Mouse (Mus musculus) heart, embryonic 13.5 days (tissue): ENCODE data around the gene Tbc1d17. TPM values are rescaled to one million over a fixed set of nuclear protein-coding genes. Genes with fewer than 3 reads are reported as not detected.

Experiments
- ATAC-seq: fragments of 200-750 bp; cut with Nextera tagmentation; 2 replicates; pipeline ENCODE4 v1.8.0; 2017; ENCODE audit warnings: moderate TSS enrichment; ENCODE audit not compliant: insufficient number of reproducible peaks, low FRiP score, low TSS enrichment; ENCODE audit errors: extremely low read depth
- H3K27ac ChIP-seq: fragments of 300-500 bp; sonication (generic); replicated peaks from 2 replicates; pipeline ENCODE4 v1.5.1; 2015; ENCODE audit warnings: moderate library complexity, mild to moderate bottlenecking, inconsistent platforms
- H3K27me3 ChIP-seq: fragments of 300-500 bp; sonication (generic); replicated peaks from 2 replicates; pipeline ENCODE4 v1.6.1; 2015; ENCODE audit warnings: mild to moderate bottlenecking, inconsistent platforms
- H3K36me3 ChIP-seq: fragments of 300-500 bp; sonication (generic); 2 replicates; pipeline ENCODE4 v1.6.1; 2015; ENCODE audit warnings: mild to moderate bottlenecking, inconsistent platforms
- H3K4me1 ChIP-seq: fragments of 300-500 bp; sonication (generic); 2 replicates; pipeline ENCODE4 v1.6.1; 2015; ENCODE audit warnings: inconsistent platforms
- H3K4me2 ChIP-seq: fragments of 300-500 bp; sonication (generic); 2 replicates; pipeline ENCODE4 v1.6.1; 2015; ENCODE audit warnings: inconsistent platforms, mild to moderate bottlenecking, moderate library complexity
- H3K4me3 ChIP-seq: fragments of 300-500 bp; sonication (generic); 2 replicates; pipeline ENCODE4 v1.5.1; 2015; ENCODE audit warnings: moderate library complexity, mild to moderate bottlenecking, inconsistent platforms
- H3K9ac ChIP-seq: fragments of 300-500 bp; sonication (generic); 2 replicates; pipeline ENCODE4 v1.6.1; 2015; ENCODE audit warnings: inconsistent platforms, mild to moderate bottlenecking, moderate library complexity
- H3K9me3 ChIP-seq: fragments of 300-500 bp; sonication (generic); 2 replicates; pipeline ENCODE4 v1.6.1; 2016; ENCODE audit warnings: inconsistent platforms
- WGBS: fragments of 180-500 bp; shearing (Covaris S2); methylation state at CpG from one replicate; pipeline ENCODE4 v1.1.7; 2015; ENCODE audit warnings: mixed read lengths; 5-methylcytosine and 5-hydroxymethylcytosine counted together
- polyA plus RNA-seq: library from polyadenylated mRNA; unstranded; fragments of >200 nt; fragmentation: Nextera tagmentation; extraction: Ambion mirVana; gene quantifications from 2 replicates; pipeline ENCODE4 v1.2.1, GENCODE M21; 2015

The Tbc1d17 gene
- polyA plus RNA-seq, 1 experiment from 2014 or later = 57.0 TPM

- no peak overlapping the region for H3K4me2 ChIP-seq
- peak overlapping the region; percentile 44; the same call in 1 of the 2 replicates for H3K9ac ChIP-seq
- no peaks in the 10 kb centered on the region for H3K27me3 ChIP-seq
- H3K36me3 ChIP-seq = peaks cover 59% of the 10 kb centered on the region
- peak overlapping the region; percentile 20; the same call in 1 of the 2 replicates for H3K27ac ChIP-seq
- 57% methylated on average over 22 of the region's 22 CpGs for WGBS
- H3K4me3 ChIP-seq = peak overlapping the region; percentile 6; the same call in 1 of the 2 replicates
- H3K4me1 ChIP-seq = peaks cover 56% of the 10 kb centered on the region
- no peak for ATAC-seq
- H3K9me3 ChIP-seq = no peaks in the 10 kb centered on the region
Measured at GRCm38 (mm10) chr7:44860576-44861428, 11.9 kb upstream of the Tbc1d17 start.

GRCm38 (mm10) chr7:44859896-44860295 lies 11.0 kb upstream of the Tbc1d17 start:
- no peak overlapping the region for H3K4me2 ChIP-seq
- peaks cover 51% of the 10 kb centered on the region for H3K36me3 ChIP-seq
- 91% methylated on average over 11 of the region's 11 CpGs for WGBS
- H3K9me3 ChIP-seq = no peaks in the 10 kb centered on the region
- ATAC-seq = no peak
- no peaks in the 10 kb centered on the region for H3K27me3 ChIP-seq
- H3K4me1 ChIP-seq = peaks cover 56% of the 10 kb centered on the region
- peak overlapping the region; percentile 7; the same call in 1 of the 2 replicates for H3K9ac ChIP-seq
- no peak overlapping the region for H3K4me3 ChIP-seq
- H3K27ac ChIP-seq = no peak overlapping the region

GRCm38 (mm10) chr7:44857905-44858304 lies 9.0 kb upstream of the Tbc1d17 start:
- Histone ChIP-seq H3K27ac (peak overlapping the region; percentile 93), H3K4me2 (peak overlapping the region; percentile 87), H3K4me1 (peaks cover 62% of the 10 kb centered on the region), H3K9ac (peak overlapping the region; percentile 94), H3K27me3 (no peaks in the 10 kb centered on the region), H3K4me3 (peak overlapping the region; percentile 88), H3K36me3 (peaks cover 35% of the 10 kb centered on the region), H3K9me3 (no peaks in the 10 kb centered on the region)
- WGBS = 25% methylated on average over 8 of the region's 8 CpGs
- no peak for ATAC-seq

GRCm38 (mm10) chr7:44857042-44857552 lies 8.2 kb upstream of the Tbc1d17 start, which contains the start of gene Pnkp:
Gene Pnkp (plus strand): TSS chr7:44857139.
- Histone ChIP-seq H3K4me3 (peak within 1 kb of the TSS; percentile 88), H3K4me2 (peak within 1 kb of the TSS; percentile 87), H3K9ac (peak within 1 kb of the TSS; percentile 94), H3K9me3 (no peaks in the 10 kb centered on the region), H3K27ac (peak within 1 kb of the TSS; percentile 93), H3K27me3 (no peaks in the 10 kb centered on the region), H3K4me1 (peaks cover 69% of the 10 kb centered on the region), H3K36me3 (peaks cover 35% of the 10 kb centered on the region)
- under 1% methylated on average over 32 of the region's 32 CpGs for WGBS
- peak; percentile 5; the same call in 1 of the 2 replicates for ATAC-seq

GRCm38 (mm10) chr7:44856265-44856916 lies 7.5 kb upstream of the Tbc1d17 start:
- peak overlapping the region; percentile 87 for H3K4me2 ChIP-seq
- 58% methylated on average over 9 of the region's 9 CpGs for WGBS
- H3K27ac ChIP-seq = peak overlapping the region; percentile 93
- peaks cover 35% of the 10 kb centered on the region for H3K36me3 ChIP-seq
- peak overlapping the region; percentile 94 for H3K9ac ChIP-seq
- ATAC-seq = no peak
- no peaks in the 10 kb centered on the region for H3K9me3 ChIP-seq
- peaks cover 74% of the 10 kb centered on the region for H3K4me1 ChIP-seq
- H3K27me3 ChIP-seq = no peaks in the 10 kb centered on the region
- peak overlapping the region; percentile 88 for H3K4me3 ChIP-seq

- peak overlapping the region; percentile 89 for H3K9ac ChIP-seq
- peaks cover 30% of the 10 kb centered on the region for H3K36me3 ChIP-seq
- H3K4me1 ChIP-seq = peaks cover 72% of the 10 kb centered on the region
- H3K9me3 ChIP-seq = no peaks in the 10 kb centered on the region
- H3K27me3 ChIP-seq = no peaks in the 10 kb centered on the region
- 40% methylated on average over 10 of the region's 10 CpGs for WGBS
- peak overlapping the region; percentile 87 for H3K4me2 ChIP-seq
- peak overlapping the region; percentile 55 for H3K4me3 ChIP-seq
- H3K27ac ChIP-seq = peak overlapping the region; percentile 98
- ATAC-seq = no peak
Measured at GRCm38 (mm10) chr7:44855036-44855435, 6.2 kb upstream of the Tbc1d17 start.

GRCm38 (mm10) chr7:44854356-44855031 lies 5.6 kb upstream of the Tbc1d17 start:
- H3K27me3 ChIP-seq = no peaks in the 10 kb centered on the region
- H3K4me2 ChIP-seq = peak overlapping the region; percentile 87
- peak; percentile 51 for ATAC-seq
- H3K36me3 ChIP-seq = peaks cover 25% of the 10 kb centered on the region
- H3K9me3 ChIP-seq = no peaks in the 10 kb centered on the region
- H3K4me3 ChIP-seq = peak overlapping the region; percentile 55
- H3K4me1 ChIP-seq = peaks cover 72% of the 10 kb centered on the region
- H3K27ac ChIP-seq = peak overlapping the region; percentile 98
- peak overlapping the region; percentile 89 for H3K9ac ChIP-seq
- 4% methylated on average over 45 of the region's 45 CpGs for WGBS

GRCm38 (mm10) chr7:44853596-44854355 lies 4.9 kb upstream of the Tbc1d17 start:
- no peak for ATAC-seq
- peak overlapping the region; percentile 98 for H3K27ac ChIP-seq
- H3K27me3 ChIP-seq = no peaks in the 10 kb centered on the region
- WGBS = 23% methylated on average over 26 of the region's 26 CpGs
- peak overlapping the region; percentile 89 for H3K9ac ChIP-seq
- H3K9me3 ChIP-seq = no peaks in the 10 kb centered on the region
- H3K36me3 ChIP-seq = peaks cover 21% of the 10 kb centered on the region
- peak overlapping the region; percentile 55 for H3K4me3 ChIP-seq
- H3K4me1 ChIP-seq = peaks cover 72% of the 10 kb centered on the region
- H3K4me2 ChIP-seq = peak overlapping the region; percentile 87

- H3K36me3 ChIP-seq = peaks cover 21% of the 10 kb centered on the region
- peak overlapping the region; percentile 55; the same call in 1 of the 2 replicates for H3K4me3 ChIP-seq
- no peak overlapping the region for H3K27ac ChIP-seq
- 93% methylated on average over 2 of the region's 2 CpGs for WGBS
- no peaks in the 10 kb centered on the region for H3K27me3 ChIP-seq
- H3K4me1 ChIP-seq = peaks cover 67% of the 10 kb centered on the region
- no peak for ATAC-seq
- H3K9me3 ChIP-seq = no peaks in the 10 kb centered on the region
- 0 out of 2 replicates have a peak overlapping the region, but pooled peaks have one; percentile 24 for H3K9ac ChIP-seq
- peak overlapping the region; percentile 87 for H3K4me2 ChIP-seq
Measured at GRCm38 (mm10) chr7:44853065-44853464, 4.2 kb upstream of the Tbc1d17 start.

GRCm38 (mm10) chr7:44852259-44853027 lies 3.6 kb upstream of the Tbc1d17 start:
- Histone ChIP-seq H3K27ac (no peak overlapping the region), H3K27me3 (no peaks in the 10 kb centered on the region), H3K9me3 (no peaks in the 10 kb centered on the region), H3K9ac (peak overlapping the region; percentile 24; the same call in 1 of the 2 replicates), H3K4me3 (peak overlapping the region; percentile 15; the same call in 1 of the 2 replicates), H3K4me2 (peak overlapping the region; percentile 87; the same call in 1 of the 2 replicates), H3K36me3 (peaks cover 21% of the 10 kb centered on the region), H3K4me1 (peaks cover 67% of the 10 kb centered on the region)
- 84% methylated on average over 36 of the region's 36 CpGs for WGBS
- no peak for ATAC-seq
